Mouse (Mus musculus) heart, postnatal 0 days (tissue): Measurements from ENCODE around the gene Wnt7b. TPM values are rescaled to one million over a fixed set of nuclear protein-coding genes. Genes with fewer than 3 reads are reported as not detected.

Experiments used
- ATAC-seq: fragments of 200-750 bp; cut with Nextera tagmentation; 2 replicates; pipeline ENCODE4 v1.8.0; 2017; ENCODE audit warnings: low read depth, moderate number of reproducible peaks, moderate library complexity; ENCODE audit not compliant: insufficient read depth
- DNase-seq: peaks from one replicate; pipeline ENCODE4 v3.0.0-alpha.2; 2016; ENCODE audit warnings: low spot score
- H3K27ac ChIP-seq: fragments of 300-500 bp; sonication (generic); 2 replicates; pipeline ENCODE4 v1.5.1; 2014; ENCODE audit warnings: low read depth, mild to moderate bottlenecking
- H3K27me3 ChIP-seq: fragments of 300-500 bp; sonication (generic); 2 replicates; pipeline ENCODE4 v1.6.1; 2014; ENCODE audit warnings: low read length, mixed read lengths; ENCODE audit not compliant: control insufficient read depth, insufficient read depth
- H3K36me3 ChIP-seq: fragments of 300-500 bp; sonication (generic); replicated peaks from 2 replicates; pipeline ENCODE4 v1.6.1; 2014; ENCODE audit warnings: low read length, mixed read lengths; ENCODE audit not compliant: control insufficient read depth, insufficient read depth
- H3K4me1 ChIP-seq: fragments of 300-500 bp; sonication (generic); 2 replicates; pipeline ENCODE4 v1.6.1; 2014; ENCODE audit warnings: antibody characterized with exemption; ENCODE audit not compliant: control insufficient read depth, insufficient read depth
- H3K4me2 ChIP-seq: fragments of 300-500 bp; sonication (generic); 2 replicates; pipeline ENCODE4 v1.6.1; 2014; ENCODE audit warnings: low read depth, mild to moderate bottlenecking, low read length, moderate library complexity
- H3K4me3 ChIP-seq: fragments of 300-500 bp; sonication (generic); 2 replicates; pipeline ENCODE4 v1.5.1; 2014; ENCODE audit warnings: low read depth, low read length
- H3K9ac ChIP-seq: fragments of 300-500 bp; sonication (generic); replicated peaks from 2 replicates; pipeline ENCODE4 v1.6.1; 2014; ENCODE audit warnings: low read depth, low read length, mixed read lengths
- H3K9me3 ChIP-seq: fragments of 300-500 bp; sonication (generic); replicated peaks from 2 replicates; pipeline ENCODE4 v1.6.1; 2016; ENCODE audit warnings: low read length; ENCODE audit not compliant: control insufficient read depth
- CTCF ChIP-seq: IDR thresholded peaks from 2 replicates; pipeline ENCODE4 v1.5.1; 2016; ENCODE audit warnings: antibody characterized with exemption, control low read depth, low read depth
- EP300 ChIP-seq: IDR thresholded peaks from 2 replicates; pipeline ENCODE4 v1.6.1; 2016; ENCODE audit warnings: antibody characterized with exemption, low read depth
- WGBS: fragments of 180-500 bp; shearing (Covaris S2); extraction: QIAGEN DNeasy Blood & Tissue Kit; methylation state at CpG from one replicate; pipeline ENCODE4 v1.1.7; 2014; 5-methylcytosine and 5-hydroxymethylcytosine counted together
- polyA plus RNA-seq: library from polyadenylated mRNA; unstranded; fragments of >200 nt; fragmentation: Nextera tagmentation; extraction: Ambion mirVana; gene quantifications from 2 replicates; pipeline ENCODE4 v1.2.1, GENCODE M21; 2015
- total RNA-seq: library from RNA; depleted of rRNA; stranded (reverse); fragments of >200 nt; gene quantifications from 2 replicates; pipeline ENCODE4 v1.2.3, GENCODE M21; 2014; ENCODE audit warnings: low replicate concordance; rRNA removed

Wnt7b gene
- total RNA-seq = 0.81 and 2.6 TPM in 2 replicates
- 0.10 and 0.37 TPM in 2 replicates for polyA plus RNA-seq

DNA sequence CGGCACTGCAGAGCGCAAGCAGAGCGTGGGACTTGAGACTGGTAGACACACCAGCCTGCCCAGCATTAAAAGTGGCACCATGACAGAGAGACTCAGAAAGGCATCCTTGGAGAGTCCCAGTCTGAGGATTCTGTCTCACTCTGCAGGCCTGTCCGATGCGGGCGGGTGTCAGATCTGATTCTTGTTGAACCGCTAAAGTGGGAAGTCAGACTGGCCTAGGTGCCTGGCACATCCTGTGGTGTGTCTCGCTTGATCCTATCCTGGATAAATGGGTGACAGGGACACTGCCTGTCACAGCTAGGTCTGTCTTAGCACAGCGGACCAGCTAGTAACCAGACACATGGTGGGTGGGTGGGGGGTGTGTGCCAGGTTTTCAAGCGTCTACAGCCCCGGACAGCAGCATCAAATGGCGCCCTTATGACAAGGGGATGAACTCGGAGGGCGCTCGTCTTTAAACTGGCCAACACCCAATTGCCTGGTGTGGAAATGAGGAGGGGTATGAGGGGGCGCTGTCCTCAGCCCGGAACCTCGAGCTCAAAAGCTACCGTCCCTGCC is at the start of gene Wnt7b:
TSS of gene Wnt7b (minus strand) at position 118 of the 555 bp plus-strand sequence.
- H3K9ac ChIP-seq = no peak within 1 kb of the TSS
- ATAC-seq (no peak), DNase-seq (no peak)
- peak within 1 kb of the TSS; percentile 57 for H3K4me3 ChIP-seq
- H3K4me2 ChIP-seq = peak within 1 kb of the TSS; percentile 81
- peaks cover 9% of the 10 kb centered on the region; the same call in 1 of the 2 replicates for H3K4me1 ChIP-seq
- TF ChIP-seq EP300 (no peak), CTCF (no peak)
- H3K9me3 ChIP-seq = no peaks in the 10 kb centered on the region
- 3% methylated on average over 19 of the region's 19 CpGs for WGBS
- H3K27me3 ChIP-seq = peaks cover 76% of the 10 kb centered on the region
- no peaks in the 10 kb centered on the region for H3K36me3 ChIP-seq
- H3K27ac ChIP-seq = no peak within 1 kb of the TSS

DNA sequence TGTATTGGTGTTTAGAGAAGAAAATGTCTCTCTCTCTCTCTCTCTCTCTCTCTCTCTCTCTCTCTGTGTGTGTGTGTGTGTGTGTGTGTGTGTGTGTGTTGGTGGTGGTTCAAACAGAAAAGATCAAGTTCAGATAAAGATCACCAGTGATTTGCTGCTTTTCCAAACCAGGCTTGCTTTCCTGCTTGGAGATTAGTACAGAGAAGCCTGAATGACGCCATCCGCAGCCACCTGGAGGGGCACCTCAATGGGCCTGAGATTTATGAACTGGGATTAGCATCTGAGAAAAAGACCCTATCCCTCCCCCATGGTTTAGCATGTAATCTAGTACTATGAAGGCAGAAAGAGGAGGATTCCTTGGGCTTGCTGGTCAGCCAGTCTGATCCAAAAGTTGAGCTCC is 49.3 kb upstream of the Wnt7b start:
- TF ChIP-seq CTCF (no peak), EP300 (no peak)
- no peak for DNase-seq
- WGBS = 69% methylated on average over 2 of the region's 2 CpGs
- Histone ChIP-seq H3K9ac (no peak overlapping the region), H3K4me1 (no peaks in the 10 kb centered on the region), H3K36me3 (no peaks in the 10 kb centered on the region), H3K4me2 (no peak overlapping the region), H3K4me3 (no peak overlapping the region), H3K27me3 (peaks cover 5% of the 10 kb centered on the region; the same call in 1 of the 2 replicates), H3K27ac (no peak overlapping the region), H3K9me3 (no peaks in the 10 kb centered on the region)
- ATAC-seq = no peak

DNA sequence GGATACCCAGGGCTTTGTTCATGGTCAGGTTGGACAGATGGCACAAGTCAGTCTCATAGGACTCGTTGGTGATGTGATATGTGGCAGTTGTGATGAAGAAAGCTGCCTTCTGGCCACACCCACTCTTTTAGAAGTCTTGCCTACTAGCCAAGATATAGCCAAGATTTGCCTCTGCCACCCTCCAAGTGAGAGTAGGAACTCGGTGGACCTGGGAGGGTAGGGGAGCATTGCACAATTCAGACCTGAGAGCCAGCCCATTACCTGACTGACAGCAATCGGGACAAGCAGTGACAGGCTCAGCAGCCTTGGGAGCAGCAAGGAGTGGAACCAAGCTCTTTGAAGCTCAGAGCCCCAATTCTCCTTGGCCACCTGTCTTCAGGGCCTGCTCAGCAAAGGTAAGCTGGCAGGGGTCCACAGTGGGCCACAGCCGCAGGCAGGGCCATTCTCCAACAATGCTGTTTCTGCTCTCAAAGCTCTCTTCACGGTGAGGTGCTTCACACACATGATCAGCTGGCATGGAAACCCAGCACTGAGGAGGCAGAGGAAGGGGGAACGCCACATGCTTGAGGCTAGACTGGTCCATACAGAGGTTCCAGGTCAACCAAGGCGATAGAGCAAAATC is 47.8 kb upstream of the Wnt7b start:
- 68% methylated on average over 7 of the region's 7 CpGs for WGBS
- no peak overlapping the region for H3K4me2 ChIP-seq
- no peaks in the 10 kb centered on the region for H3K9me3 ChIP-seq
- H3K27ac ChIP-seq = no peak overlapping the region
- DNase-seq = no peak
- no peak overlapping the region for H3K4me3 ChIP-seq
- TF ChIP-seq CTCF (no peak), EP300 (no peak)
- peaks cover 11% of the 10 kb centered on the region; the same call in 1 of the 2 replicates for H3K27me3 ChIP-seq
- H3K9ac ChIP-seq = no peak overlapping the region
- ATAC-seq = no peak
- H3K36me3 ChIP-seq = no peaks in the 10 kb centered on the region
- no peaks in the 10 kb centered on the region for H3K4me1 ChIP-seq

DNA sequence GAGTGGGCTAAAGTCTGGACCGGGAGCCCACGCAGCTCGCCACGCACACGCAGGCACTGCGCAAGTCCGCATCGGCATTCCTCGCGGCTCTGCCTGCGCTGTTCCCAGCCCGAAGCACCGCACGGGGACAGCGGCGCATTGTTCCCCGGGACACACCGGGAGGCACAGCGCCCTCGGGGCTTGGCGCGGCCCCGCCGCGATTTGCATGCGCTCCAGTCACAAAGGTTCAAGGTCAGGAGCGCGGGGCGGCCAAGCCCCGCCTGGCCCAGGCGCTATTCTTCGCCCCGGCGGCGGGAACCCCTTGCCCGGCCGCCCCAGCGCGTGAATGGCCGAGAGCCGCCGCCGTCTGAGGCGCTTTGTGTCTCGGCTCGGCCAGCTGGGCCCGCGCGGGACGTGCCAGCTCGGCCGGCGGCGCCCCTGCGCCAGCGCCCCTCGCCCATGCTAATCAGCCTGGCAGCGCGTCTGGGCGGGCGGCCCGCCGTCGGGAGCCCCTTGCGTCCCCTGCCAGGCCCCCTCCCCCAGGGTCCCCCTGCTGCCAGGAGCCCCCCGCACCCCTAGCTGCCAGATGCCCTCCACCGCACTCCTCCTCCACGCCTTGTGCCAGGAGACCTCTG is 43.5 kb upstream of the Wnt7b start:
- peak; percentile 49 for DNase-seq
- Histone ChIP-seq H3K4me1 (no peaks in the 10 kb centered on the region), H3K4me3 (peak overlapping the region; percentile 41), H3K9me3 (no peaks in the 10 kb centered on the region), H3K27ac (no peak overlapping the region), H3K27me3 (peaks cover 31% of the 10 kb centered on the region), H3K4me2 (peak overlapping the region; percentile 72), H3K36me3 (no peaks in the 10 kb centered on the region), H3K9ac (peak overlapping the region; percentile 56)
- ATAC-seq = peak; percentile 76
- WGBS = 4% methylated on average over 54 of the region's 68 CpGs
- no peak for TF ChIP-seq EP300
- no peak for TF ChIP-seq CTCF

DNA sequence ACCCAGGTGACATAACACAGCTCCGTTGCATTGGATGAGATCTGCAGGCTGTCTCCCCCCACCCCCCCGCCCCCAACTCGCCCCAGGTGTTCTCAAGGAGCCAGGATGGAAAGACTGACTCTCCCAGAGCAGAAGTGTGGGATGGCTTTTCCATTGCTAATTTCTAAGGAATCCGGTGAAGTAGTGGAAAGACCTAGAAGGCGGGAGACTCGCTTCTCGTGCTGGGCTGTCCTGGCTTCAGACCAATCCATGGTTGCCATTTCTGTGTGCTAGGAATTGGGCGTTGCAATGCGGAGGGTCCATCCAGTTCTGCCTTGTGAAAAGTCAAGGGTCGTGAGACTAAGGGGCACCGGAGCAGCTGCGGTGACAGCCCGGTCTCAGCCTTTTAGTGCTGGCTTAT is 39.9 kb upstream of the Wnt7b start:
- Histone ChIP-seq H3K4me3 (no peak overlapping the region), H3K4me1 (no peaks in the 10 kb centered on the region), H3K4me2 (no peak overlapping the region), H3K27me3 (peaks cover 31% of the 10 kb centered on the region), H3K27ac (no peak overlapping the region), H3K9me3 (0 out of 2 replicates have a peak, but pooled peaks cover 4% of the 10 kb centered on the region), H3K9ac (no peak overlapping the region), H3K36me3 (no peaks in the 10 kb centered on the region)
- WGBS = 66% methylated on average over 13 of the region's 13 CpGs
- TF ChIP-seq CTCF = no peak
- TF ChIP-seq EP300 = no peak
- DNase-seq (no peak), ATAC-seq (no peak)
